Mouse (Mus musculus): ENCODE measurements at regions not wholly inside any gene's neighbourhood (a gene's known extent, or its start where the extent isn't known, plus 50 kb on each side); places are given as distances from the start of the nearest gene placed in this dataset.

DNA sequence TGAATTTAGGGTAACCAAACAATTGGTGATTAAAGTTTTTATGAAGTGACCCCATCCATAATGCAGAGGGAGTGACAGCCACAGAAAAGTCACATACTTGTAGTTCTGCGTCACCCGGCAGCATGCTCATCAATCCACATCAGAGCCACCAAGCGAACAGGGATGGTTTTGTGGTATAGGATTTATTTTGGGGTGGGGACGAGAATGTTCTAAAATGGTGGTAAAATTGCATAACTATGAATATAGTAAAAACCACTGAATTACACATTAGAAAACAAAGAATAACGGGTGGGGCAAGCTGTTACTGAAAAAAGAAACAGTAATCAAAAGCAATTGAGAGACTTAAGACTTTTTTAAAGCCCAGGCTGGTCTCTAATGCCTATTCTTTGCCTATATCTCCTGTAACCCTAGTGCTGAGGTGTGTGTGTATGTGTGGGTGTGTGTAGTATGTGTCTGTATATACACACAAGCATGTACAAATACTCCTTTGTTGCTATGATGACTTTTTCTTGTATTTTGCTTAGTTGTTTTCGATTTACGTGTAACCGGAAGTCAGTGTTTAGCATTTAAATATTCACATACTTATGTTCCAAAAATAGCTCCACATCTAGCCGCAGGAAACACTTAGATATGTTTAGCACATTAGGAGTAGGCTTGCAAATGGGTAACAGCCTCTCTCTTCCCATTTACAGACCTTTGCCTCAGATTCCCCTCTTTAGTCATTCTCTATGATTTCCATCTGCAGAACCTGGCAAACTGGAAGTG, 57.4 kb upstream of the Jak2 start:
- ATAC-seq (ENCODE audit: poor library complexity, severe bottlenecking), result no peak

DNA sequence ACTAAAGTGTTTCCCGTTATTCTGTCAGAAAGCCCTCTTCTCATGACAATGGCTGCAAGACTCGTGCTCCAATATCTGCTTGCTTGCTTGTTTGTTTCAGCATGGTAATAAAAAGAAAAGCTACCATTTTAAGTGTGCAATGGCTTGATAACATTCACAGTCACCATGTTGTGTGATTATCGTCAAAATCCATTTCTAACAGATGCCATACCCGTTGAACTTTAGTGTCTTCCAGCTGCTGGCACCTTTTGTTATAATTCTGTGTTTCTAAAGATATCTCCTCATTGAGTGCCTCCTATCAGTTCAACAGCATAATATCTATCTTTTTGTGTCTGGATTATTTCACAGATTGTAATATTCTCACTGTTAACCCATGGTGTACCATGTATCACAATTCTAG, 55.4 kb upstream of the Jak2 start:
- ATAC-seq (ENCODE audit: poor library complexity, severe bottlenecking), result no peak

DNA sequence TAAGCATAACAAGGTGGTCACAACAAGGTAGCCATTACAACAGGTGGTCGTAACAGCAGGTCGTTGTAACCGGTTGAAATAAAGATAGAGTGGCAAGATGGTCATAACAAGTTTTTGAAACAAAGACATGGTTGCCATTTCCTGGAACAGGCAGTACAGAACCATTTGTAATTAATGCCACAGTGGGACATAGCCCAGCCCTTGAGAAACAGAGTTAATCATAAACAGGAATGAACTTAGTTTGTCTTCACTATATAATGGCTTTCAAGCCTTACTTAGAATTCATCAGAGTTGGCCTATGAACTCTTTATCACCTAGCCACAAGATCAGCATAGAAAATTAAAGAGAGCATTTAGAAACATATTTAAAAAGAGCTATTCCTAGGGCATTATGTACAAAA, 53.0 kb upstream of the Jak2 start:
- no peak for ATAC-seq (ENCODE audit: poor library complexity, severe bottlenecking)

DNA sequence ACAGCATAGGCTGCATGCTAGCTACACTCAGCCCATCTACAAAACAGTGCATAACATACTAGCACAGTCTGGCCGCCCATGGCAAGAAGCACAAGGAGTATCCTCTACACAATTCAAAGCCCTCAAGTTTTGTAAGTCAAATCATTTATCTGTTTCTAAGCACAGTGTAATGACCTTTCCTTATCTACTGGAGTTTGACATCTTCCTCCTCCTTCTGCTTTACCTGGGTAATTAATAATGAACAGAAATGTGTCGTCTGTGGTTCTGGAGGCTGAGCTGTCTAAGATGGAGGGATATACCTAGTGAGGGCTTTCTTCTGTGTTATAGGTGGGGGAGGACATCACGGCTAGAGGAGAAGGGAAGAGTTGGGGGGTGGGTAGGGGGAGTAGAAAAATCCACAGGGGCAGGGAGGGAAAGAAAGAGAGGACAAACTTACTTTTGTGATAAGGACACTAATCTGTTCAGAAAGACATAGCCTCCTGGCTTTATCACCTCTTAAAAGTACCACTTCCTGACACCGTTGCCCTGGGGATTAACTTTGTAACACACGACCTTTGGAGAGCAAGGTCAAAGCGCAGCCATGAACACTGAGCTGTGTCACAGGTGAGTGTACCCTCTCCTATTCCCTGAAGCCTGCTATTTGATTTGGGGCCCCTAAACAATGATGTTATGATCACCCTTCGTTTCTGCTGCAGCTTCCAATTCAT, 52.4 kb upstream of the Jak2 start:
- no peak for ATAC-seq (ENCODE audit: poor library complexity, severe bottlenecking)

DNA sequence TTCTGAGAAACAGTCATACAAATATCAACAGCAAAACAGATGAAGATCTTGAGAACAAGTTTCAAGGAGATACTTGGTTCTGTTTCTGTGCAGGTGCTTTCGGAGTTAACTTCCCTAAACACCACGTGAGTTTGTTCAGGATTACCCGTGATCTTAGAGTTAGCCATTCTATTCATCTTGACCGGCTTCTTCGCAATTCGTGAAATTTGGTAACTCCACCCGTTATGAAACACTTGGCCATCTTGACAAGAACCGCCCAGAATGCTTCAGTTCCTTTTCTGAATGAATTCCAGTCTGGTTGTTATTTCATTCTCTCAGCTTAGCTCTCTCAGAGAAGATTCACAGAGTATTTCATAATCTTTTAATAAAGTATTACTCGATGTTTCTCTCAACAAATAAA, 50.0 kb upstream of the Jak2 start:
- peak; percentile 93 for ATAC-seq (ENCODE audit: poor library complexity, severe bottlenecking)
